Mouse (Mus musculus): ENCODE results near the gene Cblc.

DNA sequence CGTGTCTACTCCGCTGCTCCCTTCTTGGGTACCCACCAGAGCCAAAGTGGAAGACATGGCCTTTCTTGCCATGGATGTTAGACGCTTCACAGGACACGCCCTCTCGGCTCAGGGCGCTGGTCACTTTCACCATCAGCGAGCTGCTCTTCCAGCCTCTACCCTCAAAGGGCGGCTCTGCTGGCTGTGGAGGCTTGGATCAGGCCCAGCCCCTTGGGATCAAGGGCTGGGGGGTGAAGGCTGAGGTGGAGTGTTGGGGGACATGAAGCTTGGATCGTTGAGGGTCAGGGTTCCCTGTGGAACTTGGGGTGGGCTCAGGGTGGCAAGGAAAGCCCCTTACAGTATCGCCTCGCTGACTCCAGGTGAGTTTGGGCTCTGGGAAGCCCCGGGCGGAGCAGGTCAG, 38.0 kb downstream of the Cblc start:
- no peak for TF ChIP-seq CTCF (IDR thresholded peaks at IDR 0.05; ENCODE audit: low read depth, low read length)
- no peak for TF ChIP-seq POLR2A (IDR thresholded peaks at IDR 0.05; ENCODE audit: extremely low read depth, insufficient read depth, low read length)
